Mouse (Mus musculus): ENCODE data around the gene Ift27.
A peak's percentile ranks its signal among the peaks of the same experiment; 100 is the strongest.

DNA sequence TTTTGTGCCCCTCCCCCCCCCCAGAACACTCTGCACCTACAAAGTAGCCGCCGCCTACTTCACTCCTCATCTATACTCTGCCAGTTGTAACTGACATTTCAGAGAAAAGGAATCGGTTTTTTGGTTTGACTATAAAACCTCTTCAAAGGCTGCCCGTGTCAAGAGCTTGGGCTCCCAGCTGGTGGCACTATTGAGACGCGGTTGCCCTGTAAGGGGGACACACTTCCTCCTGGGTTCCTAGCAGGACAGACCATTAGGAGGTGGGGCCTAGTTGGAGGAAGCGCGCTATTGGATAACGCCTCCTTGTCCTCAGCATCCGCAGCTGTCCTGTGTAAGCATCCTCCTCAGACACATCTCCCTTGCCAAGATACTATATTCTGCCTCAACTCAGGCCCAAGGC is 10.9 kb upstream of the Ift27 start:
- TF ChIP-seq POLR2A (IDR thresholded peaks at IDR 0.05; ENCODE audit: borderline replicate concordance, insufficient read depth, low read length) = no peak
- peak; percentile 34; the same call in 1 of the 2 replicates for TF ChIP-seq CTCF (IDR thresholded peaks at IDR 0.05; ENCODE audit: borderline replicate concordance, insufficient read depth, low read depth, low read length)
